Mouse (Mus musculus) intestine, embryonic 14.5 days (tissue): ENCODE data around the gene Cspg4. TPM values are rescaled to one million over a fixed set of nuclear protein-coding genes. Genes with fewer than 3 reads are reported as not detected.

Source experiments
- ATAC-seq: fragments of 200-750 bp; cut with Nextera tagmentation; replicated peaks from 2 replicates; pipeline ENCODE4 v1.8.0; 2017; ENCODE audit warnings: low read depth, moderate number of reproducible peaks, moderate TSS enrichment, moderate library complexity; ENCODE audit not compliant: low FRiP score, low TSS enrichment
- DNase-seq: peaks from one replicate; pipeline ENCODE4 v3.0.0-alpha.2; 2018; ENCODE audit warnings: low spot score
- H3K27ac ChIP-seq: fragments of 300-500 bp; sonication (generic); 2 replicates; pipeline ENCODE4 v1.5.1; 2014; ENCODE audit warnings: low read depth, mild to moderate bottlenecking, control low read depth
- H3K27me3 ChIP-seq: fragments of 300-500 bp; sonication (generic); replicated peaks from 2 replicates; pipeline ENCODE4 v1.6.1; 2014; ENCODE audit warnings: low read length, control low read depth; ENCODE audit not compliant: control insufficient read depth, insufficient read depth
- H3K36me3 ChIP-seq: fragments of 300-500 bp; sonication (generic); 2 replicates; pipeline ENCODE4 v1.6.1; 2014; ENCODE audit warnings: low read length, control low read depth; ENCODE audit not compliant: control insufficient read depth, insufficient read depth
- H3K4me1 ChIP-seq: fragments of 300-500 bp; sonication (generic); replicated peaks from 2 replicates; pipeline ENCODE4 v1.6.1; 2014; ENCODE audit warnings: low read length, control low read depth, mixed read lengths; ENCODE audit not compliant: control insufficient read depth, insufficient read depth
- H3K4me2 ChIP-seq: fragments of 300-500 bp; sonication (generic); 2 replicates; pipeline ENCODE4 v1.6.1; 2014; ENCODE audit warnings: low read length
- H3K4me3 ChIP-seq: fragments of 300-500 bp; sonication (generic); 2 replicates; pipeline ENCODE4 v1.5.1; 2014; ENCODE audit warnings: low read depth, low read length, control low read depth, mixed read lengths
- H3K9ac ChIP-seq: fragments of 300-500 bp; sonication (generic); 2 replicates; pipeline ENCODE4 v1.6.1; 2014; ENCODE audit warnings: mild to moderate bottlenecking, low read length
- H3K9me3 ChIP-seq: fragments of 300-500 bp; sonication (generic); 2 replicates; pipeline ENCODE4 v1.6.1; 2016; ENCODE audit warnings: low read length, control low read depth; ENCODE audit not compliant: control insufficient read depth
- WGBS: fragments of 180-500 bp; shearing (Covaris S2); extraction: QIAGEN DNeasy Blood & Tissue Kit; methylation state at CpG from one replicate; pipeline ENCODE4 v1.1.7; 2014; 5-methylcytosine and 5-hydroxymethylcytosine counted together
- polyA plus RNA-seq: library from polyadenylated mRNA; unstranded; fragments of >200 nt; fragmentation: Nextera tagmentation; extraction: Ambion mirVana; gene quantifications from 2 replicates; pipeline ENCODE4 v1.2.1, GENCODE M21; 2014

Cspg4 gene
- 17.6 and 21.0 TPM in 2 replicates for polyA plus RNA-seq

GRCm38 (mm10) chr9:56864832-56865231 is at the start of gene Cspg4:
Gene Cspg4 (plus strand): TSS chr9:56865033.
- DNase-seq: peak; percentile 80

GRCm38 (mm10) chr9:56824900-56825299 is 39.9 kb upstream of the Cspg4 start:
- no peak for ATAC-seq
- H3K27ac ChIP-seq: no peak overlapping the region
- H3K9ac ChIP-seq: no peak overlapping the region
- H3K9me3 ChIP-seq: no peaks in the 10 kb centered on the region
- peaks cover 13% of the 10 kb centered on the region; the same call in 1 of the 2 replicates for H3K27me3 ChIP-seq
- no peak overlapping the region for H3K4me2 ChIP-seq
- H3K4me3 ChIP-seq: no peak overlapping the region
- 0 out of 2 replicates have a peak, but pooled peaks cover 7% of the 10 kb centered on the region for H3K4me1 ChIP-seq
- WGBS: 4% methylated on average over 3 of the region's 3 CpGs
- H3K36me3 ChIP-seq: no peaks in the 10 kb centered on the region
- no peak for DNase-seq

More at GRCm38 (mm10) chr9:56864832-56865231, at the start of gene Cspg4:
- peak; percentile 60 for ATAC-seq
- peak within 1 kb of the TSS; percentile 63 for H3K9ac ChIP-seq
- WGBS: 1% methylated on average over 24 of the region's 24 CpGs
- H3K27ac ChIP-seq: peak within 1 kb of the TSS; percentile 54
- peaks cover 63% of the 10 kb centered on the region for H3K4me1 ChIP-seq
- peaks cover 2% of the 10 kb centered on the region; the same call in 1 of the 2 replicates for H3K36me3 ChIP-seq
- H3K4me2 ChIP-seq: peak within 1 kb of the TSS; percentile 67
- H3K27me3 ChIP-seq: no peaks in the 10 kb centered on the region
- no peaks in the 10 kb centered on the region for H3K9me3 ChIP-seq
- peak within 1 kb of the TSS; percentile 58 for H3K4me3 ChIP-seq

- ATAC-seq (0 out of 2 replicates have a peak, but pooled peaks have one; percentile 27), DNase-seq (no peak)
- peaks cover 13% of the 10 kb centered on the region; the same call in 1 of the 2 replicates for H3K27me3 ChIP-seq
- H3K9ac ChIP-seq: 0 out of 2 replicates have a peak overlapping the region, but pooled peaks have one; percentile 8
- 0 out of 2 replicates have a peak, but pooled peaks cover 7% of the 10 kb centered on the region for H3K4me1 ChIP-seq
- no peak overlapping the region for H3K4me3 ChIP-seq
- H3K9me3 ChIP-seq: no peaks in the 10 kb centered on the region
- 12% methylated on average over 21 of the region's 21 CpGs for WGBS
- H3K36me3 ChIP-seq: no peaks in the 10 kb centered on the region
- H3K27ac ChIP-seq: no peak overlapping the region
- H3K4me2 ChIP-seq: peak overlapping the region; percentile 43
Measured at GRCm38 (mm10) chr9:56825476-56826213, 39.2 kb upstream of the Cspg4 start.

- H3K4me3 ChIP-seq: no peak overlapping the region
- peaks cover 13% of the 10 kb centered on the region; the same call in 1 of the 2 replicates for H3K27me3 ChIP-seq
- DNase-seq (no peak), ATAC-seq (no peak)
- H3K4me1 ChIP-seq: 0 out of 2 replicates have a peak, but pooled peaks cover 7% of the 10 kb centered on the region
- no peaks in the 10 kb centered on the region for H3K9me3 ChIP-seq
- WGBS: 21% methylated on average over 9 of the region's 9 CpGs
- H3K4me2 ChIP-seq: no peak overlapping the region
- no peak overlapping the region for H3K27ac ChIP-seq
- H3K9ac ChIP-seq: no peak overlapping the region
- H3K36me3 ChIP-seq: no peaks in the 10 kb centered on the region
Measured at GRCm38 (mm10) chr9:56828146-56828545, 36.7 kb upstream of the Cspg4 start.

GRCm38 (mm10) chr9:56828841-56829240 is 36.0 kb upstream of the Cspg4 start:
- no peak for DNase-seq
- Histone ChIP-seq H3K4me1 (0 out of 2 replicates have a peak, but pooled peaks cover 7% of the 10 kb centered on the region), H3K4me2 (no peak overlapping the region), H3K4me3 (no peak overlapping the region), H3K9ac (no peak overlapping the region), H3K36me3 (no peaks in the 10 kb centered on the region), H3K27ac (no peak overlapping the region), H3K9me3 (no peaks in the 10 kb centered on the region), H3K27me3 (peaks cover 13% of the 10 kb centered on the region; the same call in 1 of the 2 replicates)
- ATAC-seq: no peak
- 79% methylated on average over 6 of the region's 6 CpGs for WGBS

- peaks cover 13% of the 10 kb centered on the region; the same call in 1 of the 2 replicates for H3K27me3 ChIP-seq
- no peaks in the 10 kb centered on the region for H3K9me3 ChIP-seq
- 40% methylated on average over 4 of the region's 4 CpGs for WGBS
- H3K4me2 ChIP-seq: no peak overlapping the region
- no peak overlapping the region for H3K4me3 ChIP-seq
- no peaks in the 10 kb centered on the region for H3K36me3 ChIP-seq
- H3K9ac ChIP-seq: no peak overlapping the region
- no peak overlapping the region for H3K27ac ChIP-seq
- H3K4me1 ChIP-seq: 0 out of 2 replicates have a peak, but pooled peaks cover 7% of the 10 kb centered on the region
- ATAC-seq (no peak), DNase-seq (no peak)
Measured at GRCm38 (mm10) chr9:56830162-56830561, 34.7 kb upstream of the Cspg4 start.

GRCm38 (mm10) chr9:56831904-56832303 is 32.9 kb upstream of the Cspg4 start:
- H3K9ac ChIP-seq: no peak overlapping the region
- WGBS: 72% methylated on average over 3 of the region's 3 CpGs

GRCm38 (mm10) chr9:56832900-56833299 is 31.9 kb upstream of the Cspg4 start:
- Histone ChIP-seq H3K27me3 (no peaks in the 10 kb centered on the region), H3K4me3 (no peak overlapping the region), H3K9me3 (no peaks in the 10 kb centered on the region), H3K36me3 (no peaks in the 10 kb centered on the region), H3K4me2 (no peak overlapping the region), H3K9ac (no peak overlapping the region), H3K27ac (no peak overlapping the region), H3K4me1 (no peaks in the 10 kb centered on the region)
- 44% methylated on average over 6 of the region's 6 CpGs for WGBS
- DNase-seq: no peak
- no peak for ATAC-seq

More at GRCm38 (mm10) chr9:56831904-56832303, 32.9 kb upstream of the Cspg4 start:
- no peak for ATAC-seq
- no peak overlapping the region for H3K4me2 ChIP-seq
- no peaks in the 10 kb centered on the region for H3K9me3 ChIP-seq
- H3K4me3 ChIP-seq: no peak overlapping the region
- no peak overlapping the region for H3K27ac ChIP-seq
- no peak for DNase-seq
- H3K36me3 ChIP-seq: no peaks in the 10 kb centered on the region
- no peaks in the 10 kb centered on the region for H3K4me1 ChIP-seq
- H3K27me3 ChIP-seq: no peaks in the 10 kb centered on the region
